Mouse (Mus musculus) heart, embryonic 10.5 days (tissue): ENCODE results near the gene Fgfr2. TPM values are rescaled to one million over a fixed set of nuclear protein-coding genes. Genes with fewer than 3 reads are reported as not detected.

Experiments
- DNase-seq: peaks from one replicate; pipeline ENCODE4 v3.0.0-alpha.2; 2017; ENCODE audit warnings: low spot score
- H3K27ac ChIP-seq: fragments of 300-500 bp; sonication (generic); 2 replicates; pipeline ENCODE4 v1.5.1; 2016; ENCODE audit warnings: mild to moderate bottlenecking
- H3K27me3 ChIP-seq: fragments of 300-500 bp; sonication (generic); 2 replicates; pipeline ENCODE4 v1.6.1; 2016; ENCODE audit warnings: mild to moderate bottlenecking; ENCODE audit not compliant: poor library complexity, insufficient read depth, severe bottlenecking
- H3K36me3 ChIP-seq: fragments of 300-500 bp; sonication (generic); 2 replicates; pipeline ENCODE4 v1.6.1; 2016; ENCODE audit warnings: mild to moderate bottlenecking, moderate library complexity
- H3K4me1 ChIP-seq: fragments of 300-500 bp; sonication (generic); 2 replicates; pipeline ENCODE4 v1.6.1; 2016; ENCODE audit warnings: mild to moderate bottlenecking
- H3K4me3 ChIP-seq: fragments of 300-500 bp; sonication (generic); 2 replicates; pipeline ENCODE4 v1.5.1; 2016; ENCODE audit warnings: mild to moderate bottlenecking, moderate library complexity
- H3K9me3 ChIP-seq: fragments of 300-500 bp; sonication (generic); 2 replicates; pipeline ENCODE4 v1.6.1; 2016; ENCODE audit warnings: mild to moderate bottlenecking, moderate library complexity
- WGBS: fragments of 180-500 bp; shearing (Covaris S2); methylation state at CpG from one replicate; pipeline ENCODE4 v1.1.7; 2016; 5-methylcytosine and 5-hydroxymethylcytosine counted together
- polyA plus RNA-seq: library from polyadenylated mRNA; unstranded; fragments of >200 nt; fragmentation: Nextera tagmentation; extraction: Ambion mirVana; gene quantifications from 2 replicates; pipeline ENCODE4 v1.2.1, GENCODE M21; 2016

The Fgfr2 gene
- polyA plus RNA-seq, 1 experiment from 2014 or later: 46.6 TPM

- no peak for DNase-seq
- Histone ChIP-seq H3K27ac (peak overlapping the region; percentile 7), H3K9me3 (no peaks in the 10 kb centered on the region), H3K36me3 (no peaks in the 10 kb centered on the region), H3K4me1 (peaks cover 37% of the 10 kb centered on the region), H3K4me3 (no peak overlapping the region), H3K27me3 (no peaks in the 10 kb centered on the region)
- WGBS: 65% methylated on average over 22 of the region's 22 CpGs
Observed at GRCm38 (mm10) chr7:130631553-130632378, 2491.4 kb downstream of the Fgfr2 start.

- no peaks in the 10 kb centered on the region for H3K36me3 ChIP-seq
- no peaks in the 10 kb centered on the region for H3K9me3 ChIP-seq
- 0 out of 2 replicates have a peak, but pooled peaks cover 6% of the 10 kb centered on the region for H3K27me3 ChIP-seq
- no peak overlapping the region for H3K4me3 ChIP-seq
- 88% methylated on average over 3 of the region's 3 CpGs for WGBS
- peaks cover 45% of the 10 kb centered on the region for H3K4me1 ChIP-seq
- no peak overlapping the region for H3K27ac ChIP-seq
- DNase-seq: no peak
Observed at GRCm38 (mm10) chr7:130630956-130631355, 2492.2 kb downstream of the Fgfr2 start.

GRCm38 (mm10) chr7:130629999-130630398, 2493.2 kb downstream of the Fgfr2 start:
- H3K4me1 ChIP-seq: peaks cover 40% of the 10 kb centered on the region
- no peak overlapping the region for H3K4me3 ChIP-seq
- no peak for DNase-seq
- H3K9me3 ChIP-seq: no peaks in the 10 kb centered on the region
- no peak overlapping the region for H3K27ac ChIP-seq
- H3K36me3 ChIP-seq: no peaks in the 10 kb centered on the region
- WGBS: 90% methylated on average over 7 of the region's 7 CpGs
- peaks cover 12% of the 10 kb centered on the region for H3K27me3 ChIP-seq

- no peak for DNase-seq
- WGBS: 33% methylated on average over 1 of the region's 1 CpGs
Observed at GRCm38 (mm10) chr7:130628601-130629000, 2494.5 kb downstream of the Fgfr2 start.

GRCm38 (mm10) chr7:130625361-130625760, 2497.8 kb downstream of the Fgfr2 start:
- H3K27me3 ChIP-seq: peaks cover 41% of the 10 kb centered on the region
- no peak overlapping the region for H3K4me3 ChIP-seq
- H3K36me3 ChIP-seq: no peaks in the 10 kb centered on the region
- WGBS: 77% methylated on average over 7 of the region's 7 CpGs
- no peak overlapping the region for H3K27ac ChIP-seq
- no peaks in the 10 kb centered on the region for H3K9me3 ChIP-seq
- H3K4me1 ChIP-seq: peaks cover 41% of the 10 kb centered on the region
- no peak for DNase-seq

More at GRCm38 (mm10) chr7:130628601-130629000, 2494.5 kb downstream of the Fgfr2 start:
- Histone ChIP-seq H3K27ac (peak overlapping the region; percentile 59), H3K36me3 (no peaks in the 10 kb centered on the region), H3K4me3 (no peak overlapping the region), H3K27me3 (peaks cover 26% of the 10 kb centered on the region), H3K4me1 (peaks cover 34% of the 10 kb centered on the region), H3K9me3 (no peaks in the 10 kb centered on the region)

GRCm38 (mm10) chr7:130624299-130624698, 2498.9 kb downstream of the Fgfr2 start:
- Histone ChIP-seq H3K4me3 (no peak overlapping the region), H3K4me1 (peaks cover 41% of the 10 kb centered on the region), H3K9me3 (no peaks in the 10 kb centered on the region), H3K27ac (no peak overlapping the region), H3K36me3 (no peaks in the 10 kb centered on the region), H3K27me3 (peaks cover 41% of the 10 kb centered on the region)
- DNase-seq: no peak
- 83% methylated on average over 9 of the region's 9 CpGs for WGBS

- Histone ChIP-seq H3K27ac (no peak overlapping the region), H3K36me3 (no peaks in the 10 kb centered on the region), H3K4me1 (peaks cover 33% of the 10 kb centered on the region), H3K9me3 (no peaks in the 10 kb centered on the region), H3K27me3 (peaks cover 41% of the 10 kb centered on the region), H3K4me3 (no peak overlapping the region)
- 80% methylated on average over 4 of the region's 4 CpGs for WGBS
- DNase-seq: no peak
Observed at GRCm38 (mm10) chr7:130622359-130622758, 2500.8 kb downstream of the Fgfr2 start.

GRCm38 (mm10) chr7:130621953-130622352, 2501.2 kb downstream of the Fgfr2 start:
- no peak for DNase-seq
- Histone ChIP-seq H3K27me3 (peaks cover 41% of the 10 kb centered on the region), H3K9me3 (no peaks in the 10 kb centered on the region), H3K4me3 (no peak overlapping the region), H3K4me1 (peaks cover 33% of the 10 kb centered on the region), H3K36me3 (no peaks in the 10 kb centered on the region), H3K27ac (0 out of 2 replicates have a peak overlapping the region, but pooled peaks have one; percentile 10)
- WGBS: 40% methylated on average over 3 of the region's 3 CpGs

GRCm38 (mm10) chr7:130621068-130621467, 2502.1 kb downstream of the Fgfr2 start:
- H3K9me3 ChIP-seq: no peaks in the 10 kb centered on the region
- WGBS: 92% methylated on average over 2 of the region's 2 CpGs
- peaks cover 24% of the 10 kb centered on the region for H3K4me1 ChIP-seq
- H3K4me3 ChIP-seq: no peak overlapping the region
- no peak for DNase-seq
- H3K27ac ChIP-seq: no peak overlapping the region
- H3K27me3 ChIP-seq: peaks cover 35% of the 10 kb centered on the region
- H3K36me3 ChIP-seq: no peaks in the 10 kb centered on the region

- H3K4me1 ChIP-seq: peaks cover 21% of the 10 kb centered on the region
- H3K36me3 ChIP-seq: no peaks in the 10 kb centered on the region
- no peak overlapping the region for H3K27ac ChIP-seq
- 0 out of 2 replicates have a peak, but pooled peaks cover 10% of the 10 kb centered on the region for H3K27me3 ChIP-seq
- no peak for DNase-seq
- no peaks in the 10 kb centered on the region for H3K9me3 ChIP-seq
- 91% methylated on average over 3 of the region's 3 CpGs for WGBS
- no peak overlapping the region for H3K4me3 ChIP-seq
Observed at GRCm38 (mm10) chr7:130617591-130617990, 2505.6 kb downstream of the Fgfr2 start.

- Histone ChIP-seq H3K27ac (peak overlapping the region; percentile 18; the same call in 1 of the 2 replicates), H3K9me3 (no peaks in the 10 kb centered on the region), H3K4me1 (peaks cover 7% of the 10 kb centered on the region), H3K4me3 (no peak overlapping the region), H3K27me3 (0 out of 2 replicates have a peak, but pooled peaks cover 4% of the 10 kb centered on the region), H3K36me3 (no peaks in the 10 kb centered on the region)
- DNase-seq: no peak
- WGBS: 58% methylated on average over 4 of the region's 4 CpGs
Observed at GRCm38 (mm10) chr7:130613973-130614372, 2509.2 kb downstream of the Fgfr2 start.

- 0 out of 2 replicates have a peak, but pooled peaks cover 4% of the 10 kb centered on the region for H3K27me3 ChIP-seq
- H3K36me3 ChIP-seq: no peaks in the 10 kb centered on the region
- WGBS: 87% methylated on average over 4 of the region's 4 CpGs
- no peaks in the 10 kb centered on the region for H3K4me1 ChIP-seq
- H3K27ac ChIP-seq: no peak overlapping the region
- H3K9me3 ChIP-seq: no peaks in the 10 kb centered on the region
- no peak overlapping the region for H3K4me3 ChIP-seq
- DNase-seq: no peak
Observed at GRCm38 (mm10) chr7:130606958-130607357, 2516.2 kb downstream of the Fgfr2 start.

- H3K4me1 ChIP-seq: no peaks in the 10 kb centered on the region
- 0 out of 2 replicates have a peak overlapping the region, but pooled peaks have one; percentile 10 for H3K27ac ChIP-seq
- WGBS: 17% methylated on average over 6 of the region's 6 CpGs
- no peaks in the 10 kb centered on the region for H3K36me3 ChIP-seq
- DNase-seq: no peak
- no peaks in the 10 kb centered on the region for H3K9me3 ChIP-seq
- H3K27me3 ChIP-seq: 0 out of 2 replicates have a peak, but pooled peaks cover 4% of the 10 kb centered on the region
- no peak overlapping the region for H3K4me3 ChIP-seq
Observed at GRCm38 (mm10) chr7:130605111-130605510, 2518.0 kb downstream of the Fgfr2 start.
